Mouse (Mus musculus) bone marrow macrophage, adult 2 months (primary cell): ENCODE data around the gene Gucy2d.

Experiments used
- CTCF ChIP-seq: IDR thresholded peaks from 2 replicates; pipeline ENCODE4 v1.5.1; 2012; ENCODE audit warnings: low read depth, mild to moderate bottlenecking, low read length, moderate library complexity
- POLR2A ChIP-seq: IDR thresholded peaks from 2 replicates; pipeline ENCODE4 v1.6.1; 2012; ENCODE audit warnings: mild to moderate bottlenecking, low read depth, low read length, borderline replicate concordance

DNA sequence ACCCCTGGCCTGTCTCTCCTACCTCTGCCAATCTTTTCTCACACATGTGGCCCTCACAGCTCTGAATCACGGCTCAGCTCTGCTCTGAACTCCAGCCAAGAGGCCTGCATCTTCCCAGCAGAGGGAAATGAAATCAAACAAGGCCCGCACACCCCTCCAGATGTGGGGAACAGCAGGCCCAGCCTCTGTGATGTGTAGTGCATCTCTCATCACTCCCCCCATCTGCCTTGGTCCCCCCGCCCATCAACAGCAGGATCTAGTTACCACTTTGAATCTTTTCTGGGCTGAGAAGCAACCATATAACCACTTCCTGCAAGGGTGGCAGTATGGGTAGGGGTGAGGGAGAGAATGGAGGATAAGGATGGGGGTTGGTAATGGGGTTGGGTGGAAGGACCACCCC lies 28.9 kb downstream of the Gucy2d start:
- no peak for TF ChIP-seq POLR2A
- TF ChIP-seq CTCF, result no peak
